Mouse (Mus musculus) lung, adult 18-20 months (tissue): ENCODE measurements around the gene Gmpr.
A peak's percentile ranks its signal among the peaks of the same experiment; 100 is the strongest.

Experiments
- DNase-seq, 2 experiments: peaks; one replicate each; pipeline ENCODE4 v3.0.0; 2022; ENCODE audit warnings: mixed read lengths in 2 of 2

The Gmpr gene

DNA sequence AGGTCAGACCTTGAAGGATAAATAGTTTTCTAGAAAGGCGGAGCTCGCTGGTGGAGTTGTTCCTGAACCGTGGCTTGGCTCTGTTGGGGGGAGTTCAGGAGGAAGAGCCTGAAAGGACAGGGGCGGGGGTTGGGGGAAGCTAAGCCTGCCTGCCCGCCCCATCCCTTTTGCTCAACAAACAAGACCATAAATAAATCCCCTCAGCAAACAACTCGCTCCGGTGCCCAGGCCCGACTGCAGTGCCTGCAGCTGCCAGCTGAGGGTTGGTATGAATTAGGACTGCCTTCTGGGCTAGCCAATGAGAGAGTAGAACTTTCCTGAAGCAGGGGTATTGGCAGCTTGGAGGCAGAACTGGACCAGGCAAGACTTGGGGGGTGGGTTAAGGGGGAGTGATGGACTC lies 1.3 kb downstream of the Gmpr start:
- DNase-seq, result peak; percentile 23 to 46

DNA sequence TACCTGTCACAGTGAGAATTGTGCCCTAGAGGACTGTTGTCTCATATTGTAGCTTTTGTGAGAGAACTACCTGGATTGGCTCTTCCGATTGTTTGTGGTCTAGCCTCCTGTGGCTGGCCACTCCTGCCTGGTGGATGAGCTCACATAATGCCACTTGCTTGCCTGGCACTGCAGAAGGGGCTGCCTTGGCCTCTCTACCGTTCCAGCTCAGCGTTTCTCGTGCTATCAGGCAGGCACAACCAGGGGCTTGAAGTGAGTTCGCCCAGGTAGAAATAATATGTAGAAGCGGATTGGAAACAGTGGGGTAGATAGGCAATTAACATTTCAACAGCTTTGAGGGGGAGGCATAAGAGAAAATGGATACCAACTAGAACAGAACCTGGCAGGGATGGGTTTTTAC lies 2.1 kb downstream of the Gmpr start:
- DNase-seq, result no peak

DNA sequence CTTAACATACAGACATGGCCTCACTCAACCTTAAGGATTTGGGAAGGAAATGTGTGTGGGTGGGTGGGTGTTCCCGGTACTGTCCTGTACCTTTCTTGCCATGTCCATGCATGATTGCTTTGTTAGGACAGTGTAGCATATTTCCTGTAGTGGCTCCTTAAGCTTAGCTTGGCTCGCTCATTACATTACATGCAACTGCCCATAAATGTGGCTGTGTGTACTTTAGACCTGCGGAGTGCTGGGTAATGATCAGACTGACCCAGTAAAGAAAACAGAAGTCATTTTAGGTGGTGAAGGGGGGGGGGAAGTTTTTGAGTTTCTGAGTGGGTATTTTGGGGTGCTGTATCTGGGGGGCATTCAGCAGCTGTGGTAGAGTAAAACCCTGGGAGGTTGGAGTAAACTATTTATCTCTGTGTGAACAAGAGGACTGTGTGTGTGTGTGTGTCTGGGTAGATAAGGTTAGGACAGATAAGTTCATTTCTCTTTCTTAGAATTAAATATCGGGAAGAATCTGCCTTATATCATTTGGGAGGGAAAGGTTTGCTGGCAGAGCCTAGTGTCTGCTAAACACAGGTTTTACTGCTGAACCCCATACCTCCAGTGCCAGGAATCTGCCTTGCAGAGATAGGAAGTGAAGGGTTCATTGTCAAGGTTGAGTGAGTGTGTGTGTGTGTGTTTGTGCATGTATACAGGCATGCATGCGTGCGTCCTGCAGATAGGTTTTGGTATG lies 4.6 kb downstream of the Gmpr start:
- DNase-seq, result no peak

DNA sequence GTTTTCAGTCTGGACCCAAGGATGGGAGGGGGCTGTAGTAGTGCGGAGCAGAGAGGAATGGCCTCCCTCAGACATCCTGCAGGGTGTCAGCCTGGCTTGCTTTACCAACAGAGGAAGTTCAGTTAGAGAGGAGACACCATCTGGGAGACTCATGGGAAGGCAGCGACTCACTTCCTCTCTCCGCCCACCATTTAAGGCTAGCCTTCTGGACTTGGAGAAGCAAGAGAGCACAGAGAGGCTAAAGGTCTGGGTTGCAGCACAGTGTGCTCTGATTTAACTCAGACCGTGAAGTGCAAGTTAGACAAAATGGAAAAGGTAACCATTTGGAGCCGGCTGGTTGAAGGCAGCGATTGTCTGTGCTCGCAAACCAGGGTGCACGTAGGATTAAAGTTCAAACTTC lies 5.3 kb downstream of the Gmpr start:
- DNase-seq, result peak in 1 of 2 experiments; percentile 28

DNA sequence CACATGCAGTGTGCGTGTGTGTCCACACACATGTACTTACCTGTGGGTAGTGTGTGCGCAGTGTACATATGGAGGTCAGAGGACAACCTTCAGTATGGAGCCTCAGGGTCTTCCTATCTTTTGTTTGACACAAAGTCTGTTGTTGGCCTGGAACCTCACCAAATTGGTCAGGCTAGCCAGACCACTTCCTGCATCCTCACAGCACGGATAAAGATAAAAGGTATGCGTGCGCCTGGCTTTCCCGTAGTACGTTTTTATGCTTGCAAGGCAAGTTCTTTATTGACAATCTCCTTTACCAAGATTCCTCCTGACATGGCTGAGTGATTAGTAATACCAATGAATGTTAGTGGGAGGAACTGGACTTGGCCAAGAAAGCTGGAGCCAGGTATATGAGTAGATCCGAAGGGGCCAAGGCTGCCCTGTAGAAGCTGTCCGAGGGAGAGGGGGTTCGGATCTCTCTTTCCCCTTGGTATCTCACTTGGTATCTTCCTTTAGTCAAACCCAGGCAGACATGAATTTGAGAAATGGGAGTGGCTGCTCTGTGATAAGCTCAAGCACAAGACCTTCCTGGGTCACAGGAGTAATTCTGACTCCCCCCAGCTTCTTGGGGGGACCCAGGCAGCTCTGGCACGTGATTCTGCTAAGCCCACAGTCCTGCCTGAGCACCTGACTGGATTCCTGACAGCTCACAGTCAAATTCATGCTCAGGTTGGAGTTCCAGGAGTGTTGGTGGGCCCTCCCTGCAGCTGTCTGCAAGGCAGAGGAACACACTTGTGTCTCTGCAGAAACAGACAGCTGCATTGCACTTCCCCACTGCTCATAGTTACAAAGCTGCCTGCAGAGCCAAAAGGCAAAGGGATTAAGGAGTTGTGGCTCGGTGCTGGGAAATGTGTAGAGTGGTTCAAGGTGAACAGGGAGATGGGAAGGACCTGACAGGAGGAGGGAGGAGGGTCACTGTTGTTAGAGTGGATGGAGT lies 6.1 kb downstream of the Gmpr start:
- DNase-seq, result no peak

DNA sequence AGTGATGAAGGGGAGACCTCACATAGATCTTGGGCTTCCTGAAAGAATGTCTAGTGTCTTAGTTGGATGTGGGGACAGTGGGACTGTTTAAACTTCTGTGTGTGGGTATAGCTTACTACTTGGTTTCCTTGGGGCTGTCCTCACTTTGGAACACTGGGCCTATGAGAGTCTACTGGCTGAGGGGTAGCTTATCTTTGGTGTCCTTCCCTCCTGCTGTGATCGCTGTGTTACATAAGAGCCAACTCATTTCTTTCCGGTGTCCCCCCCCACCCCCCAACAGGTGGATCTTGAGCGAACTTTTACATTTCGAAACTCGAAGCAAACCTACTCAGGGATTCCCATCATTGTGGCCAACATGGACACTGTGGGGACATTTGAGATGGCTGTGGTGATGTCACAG lies 6.9 kb downstream of the Gmpr start:
- no peak for DNase-seq

DNA sequence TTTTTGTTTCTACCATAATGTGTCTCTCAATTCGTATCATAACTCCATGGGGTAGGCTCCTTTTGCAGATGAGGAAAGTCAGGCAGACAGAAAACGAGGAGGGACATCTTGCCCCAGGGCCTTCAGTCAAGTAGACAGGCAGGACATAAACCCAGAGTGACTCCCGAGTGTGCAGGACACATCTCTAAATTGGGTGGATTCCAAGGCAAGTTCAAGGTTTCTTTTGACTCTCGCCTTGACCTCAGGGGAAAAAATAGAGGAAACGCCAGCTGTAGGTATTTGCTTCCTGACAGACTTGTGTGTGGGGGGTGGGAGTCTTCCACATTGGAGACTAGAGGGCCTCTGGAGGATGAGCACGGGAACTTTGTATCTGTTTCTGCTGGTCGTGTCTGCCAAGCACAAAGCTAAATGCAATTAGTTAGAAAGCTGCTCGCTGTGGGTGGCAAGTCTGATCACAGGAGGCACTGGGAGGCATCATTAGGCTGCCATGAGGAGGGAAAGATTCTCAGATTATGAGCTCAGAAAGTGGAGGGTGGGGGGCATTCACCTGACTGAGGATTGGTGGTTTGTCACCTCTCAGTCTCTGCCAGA lies 7.7 kb downstream of the Gmpr start:
- no peak for DNase-seq

DNA sequence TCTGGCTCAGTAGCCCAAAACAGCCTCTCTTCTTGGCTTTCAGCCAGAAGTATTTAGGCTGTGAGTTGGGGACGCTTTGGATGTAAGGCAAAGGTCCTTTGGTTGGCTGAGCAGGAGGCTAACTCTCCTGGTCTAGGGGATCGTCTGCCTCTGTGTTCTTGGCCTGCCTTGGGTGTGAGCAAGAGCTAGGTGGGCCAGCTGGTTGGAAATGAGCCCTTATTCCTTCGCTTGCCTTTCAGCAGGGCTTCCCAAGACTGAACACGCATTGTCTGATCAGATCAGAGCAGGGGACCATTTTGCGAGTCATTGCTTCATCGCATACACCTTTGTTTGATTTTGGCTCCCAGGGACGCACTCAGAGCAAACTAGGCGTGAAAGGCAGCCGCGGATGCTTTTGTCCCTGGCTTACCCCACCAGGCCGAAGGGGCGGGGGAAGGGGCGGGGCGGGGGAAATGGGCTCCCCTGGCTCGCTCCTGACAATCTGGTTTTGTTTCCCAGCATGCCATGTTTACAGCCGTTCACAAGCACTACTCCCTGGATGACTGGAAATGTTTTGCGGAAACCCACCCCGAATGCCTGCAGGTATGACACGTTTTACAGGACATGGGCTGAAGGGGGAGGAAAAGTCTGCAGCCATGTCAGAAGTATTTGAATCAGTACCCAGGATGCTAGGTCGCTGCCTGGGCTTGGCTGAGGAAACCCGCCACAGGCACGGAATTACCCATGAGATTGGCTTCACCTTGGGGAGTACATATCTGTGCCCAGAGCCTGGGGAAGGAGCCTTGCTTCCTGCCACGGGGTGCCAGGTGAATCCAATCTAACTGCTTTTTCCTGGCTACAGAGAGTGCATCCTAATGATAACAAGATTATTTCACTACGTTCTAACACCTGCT lies 9.5 kb downstream of the Gmpr start:
- peak; percentile 17 to 62 for DNase-seq

DNA sequence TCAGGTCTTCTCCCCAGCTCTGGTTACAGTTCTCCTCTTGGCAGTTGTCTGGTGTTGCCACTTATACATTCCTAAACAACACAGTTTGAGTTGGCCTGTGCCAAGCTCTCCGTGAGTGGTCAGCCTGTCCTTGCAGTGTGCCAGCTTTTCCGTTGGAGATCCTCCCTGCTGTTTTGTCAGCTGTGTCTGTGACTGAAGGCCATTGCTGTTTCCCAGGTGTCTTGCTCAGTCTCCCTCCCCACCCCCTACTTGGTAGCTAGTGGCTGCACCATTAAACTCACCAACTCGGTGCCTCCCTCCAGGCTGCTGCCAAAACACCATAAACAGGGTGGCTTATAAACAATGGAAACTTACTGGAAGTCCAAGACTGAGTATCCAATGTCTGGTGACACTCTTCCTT lies 17.1 kb downstream of the Gmpr start:
- peak in 1 of 2 experiments; percentile 42 for DNase-seq

DNA sequence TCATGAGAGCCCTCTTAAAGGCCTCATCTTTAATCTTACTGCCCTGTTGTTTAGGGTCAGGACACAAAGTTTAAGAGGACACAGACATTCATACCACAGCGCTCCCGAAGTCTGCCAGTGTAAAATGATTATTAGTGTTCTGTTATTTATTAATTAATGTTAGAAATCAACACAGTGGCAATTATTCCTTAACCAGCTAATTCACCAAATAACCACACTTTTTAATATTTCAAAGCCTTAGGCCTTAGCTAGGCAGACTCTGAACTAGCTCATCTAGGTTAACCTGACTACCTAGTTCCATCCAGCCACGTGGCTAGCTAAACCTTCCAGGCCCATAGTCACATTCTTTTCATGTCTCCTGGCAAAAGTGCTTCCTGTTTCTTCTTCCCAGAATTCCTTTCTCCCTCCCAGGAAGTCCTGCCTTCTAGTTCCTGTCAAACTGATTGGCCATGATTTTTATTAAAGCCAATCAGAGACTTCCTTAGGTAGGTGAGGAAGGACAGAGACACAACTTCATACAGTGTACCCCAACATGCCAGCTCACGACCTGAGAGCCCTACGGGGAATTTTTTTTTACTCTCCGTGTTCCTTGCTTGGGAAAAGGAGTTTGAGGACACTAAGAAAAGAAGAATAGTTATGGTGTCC lies 17.7 kb downstream of the Gmpr start:
- no peak for DNase-seq

DNA sequence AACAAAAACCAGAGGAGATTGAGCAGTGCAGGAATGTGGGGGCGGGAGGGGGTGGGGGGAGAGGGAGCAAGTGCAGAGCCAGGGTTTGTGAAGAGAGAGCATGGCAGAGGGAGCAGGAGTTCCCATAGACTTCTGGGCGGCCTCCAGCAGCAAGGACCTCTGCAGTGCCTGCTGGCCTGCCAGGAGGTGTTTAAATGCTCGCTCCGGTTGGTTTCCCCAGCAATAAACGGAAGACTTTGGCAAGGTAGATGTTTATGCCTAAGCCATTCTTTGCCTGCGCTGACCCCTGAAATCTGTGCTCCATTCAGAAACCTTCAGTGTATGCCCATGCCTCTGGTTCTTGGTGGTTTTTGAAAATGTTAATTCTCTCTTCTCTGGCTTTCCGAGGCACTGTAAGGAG lies 19.0 kb downstream of the Gmpr start:
- no peak for DNase-seq

DNA sequence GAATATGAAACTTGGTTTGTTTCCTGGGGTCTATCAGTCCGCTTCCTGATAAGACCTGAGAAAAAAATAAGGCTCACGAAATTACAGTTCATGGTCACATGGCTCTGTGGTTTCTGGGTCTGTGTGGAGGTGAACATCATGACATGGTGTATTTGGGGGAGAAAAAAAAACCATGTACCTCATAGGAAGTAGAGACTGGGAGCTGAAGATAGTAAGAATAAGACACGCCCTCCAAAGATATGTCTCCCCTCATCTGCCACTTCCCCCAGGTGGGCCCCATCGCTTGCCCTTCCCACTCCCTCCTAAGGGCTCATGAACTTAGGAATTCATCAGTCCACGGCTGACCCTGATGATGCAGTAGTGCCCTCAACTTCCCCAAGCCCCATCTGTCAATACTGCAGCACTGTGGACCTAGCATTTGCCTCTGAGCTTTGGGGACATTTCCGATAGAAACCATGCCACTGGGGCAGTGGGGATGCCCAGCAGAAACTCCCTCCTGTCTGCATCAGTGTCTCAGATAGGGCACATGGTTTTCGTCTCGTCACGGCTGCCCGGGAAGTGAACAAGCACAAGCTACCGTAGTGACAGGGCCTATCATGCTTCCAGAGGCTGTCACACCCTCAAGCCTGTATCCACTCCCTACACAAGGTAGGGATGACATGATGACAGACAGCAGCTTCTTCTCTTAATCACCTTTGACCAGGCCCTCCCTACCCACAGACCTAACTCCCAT lies 20.2 kb downstream of the Gmpr start:
- no peak for DNase-seq

DNA sequence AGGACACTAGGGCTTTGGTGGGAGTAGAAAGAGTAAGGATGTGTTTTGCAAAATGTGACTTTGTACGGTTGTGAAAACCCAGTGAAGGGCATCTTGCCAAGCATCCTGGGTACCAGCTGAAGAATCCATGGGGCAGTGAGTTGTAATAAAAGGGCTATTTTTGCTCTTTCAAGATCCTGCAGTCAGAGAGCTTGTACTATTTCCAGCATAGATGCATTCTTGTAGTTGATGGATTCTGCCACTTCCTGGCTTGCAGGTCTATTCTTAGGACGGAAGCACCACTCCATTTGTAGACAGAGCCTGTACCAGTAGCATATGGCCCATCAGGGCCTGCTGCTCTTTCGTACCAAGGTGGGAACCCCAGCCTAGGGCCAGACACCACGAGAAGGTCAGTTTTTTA lies 21.5 kb downstream of the Gmpr start:
- DNase-seq, result no peak

DNA sequence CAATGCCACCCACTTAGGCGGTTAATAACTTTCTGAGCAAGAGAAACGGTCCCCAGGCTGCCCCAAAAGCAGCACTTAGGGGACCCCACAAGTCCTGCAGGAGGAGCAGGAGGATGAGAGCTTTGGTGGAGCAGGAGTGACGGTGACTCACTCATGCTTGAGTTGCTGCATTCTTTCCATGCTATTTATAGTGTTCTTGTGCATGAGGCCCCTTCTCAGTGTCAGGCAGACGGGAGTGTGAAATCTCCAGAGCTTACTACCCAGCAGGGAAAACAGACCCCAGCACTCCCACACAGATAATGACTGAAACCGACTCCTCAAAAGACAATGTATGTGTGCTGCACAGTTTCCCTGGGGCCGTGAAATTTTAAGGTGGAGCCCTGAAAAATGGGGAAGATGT lies 23.5 kb downstream of the Gmpr start:
- peak; percentile 31 to 39 for DNase-seq

DNA sequence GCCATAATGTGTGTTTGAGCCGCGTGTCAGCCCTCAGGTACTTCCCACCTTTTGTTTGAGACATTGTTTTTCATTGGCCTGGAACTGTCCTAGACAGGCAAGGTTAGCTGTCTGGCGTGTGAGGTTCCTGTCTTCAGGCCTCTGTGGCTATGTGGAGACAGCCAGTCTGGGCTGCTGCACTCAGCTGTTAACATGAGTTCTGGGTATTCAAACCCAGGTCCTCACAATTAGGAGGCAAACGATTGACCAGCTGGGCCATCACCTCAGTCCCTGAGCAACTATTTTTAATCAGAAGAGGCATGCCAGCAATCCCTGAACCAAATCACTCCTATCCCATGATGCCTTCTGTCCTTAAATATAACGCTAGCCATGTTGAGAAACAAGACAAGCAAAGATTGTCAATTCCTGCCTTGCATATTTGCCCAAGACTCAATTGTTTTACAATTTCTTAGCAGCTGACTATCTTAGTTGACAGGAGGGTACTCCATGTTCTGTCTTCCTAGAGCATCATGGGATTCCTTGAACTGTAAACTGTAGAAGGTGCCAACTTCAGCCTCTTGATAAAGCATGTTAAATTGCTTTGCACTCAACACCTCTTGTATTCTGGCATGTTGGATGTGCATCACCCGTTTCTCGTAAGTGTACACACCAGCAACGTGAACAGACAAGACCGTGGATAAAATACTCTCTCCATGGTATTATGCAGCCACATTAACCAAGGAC lies 28.6 kb downstream of the Gmpr start:
- DNase-seq, result no peak

DNA sequence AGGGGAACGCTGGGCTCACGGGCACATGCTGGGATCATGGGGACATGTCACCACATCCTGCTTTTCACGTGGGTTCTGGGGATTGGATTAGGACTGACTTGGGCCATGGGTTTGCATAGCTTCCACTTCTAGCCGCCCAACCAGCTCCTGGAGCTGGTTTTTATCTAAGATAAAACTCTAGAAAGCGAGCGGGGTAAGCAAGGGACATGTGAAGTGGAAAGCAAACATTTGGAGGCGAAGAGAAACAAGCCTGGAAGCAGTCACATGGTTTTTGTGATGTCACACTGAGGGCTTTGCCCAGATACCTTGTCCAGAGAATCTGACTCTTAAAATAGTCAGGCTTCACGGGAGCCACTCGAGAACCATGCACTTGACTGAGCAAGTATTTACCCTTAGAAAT lies 29.9 kb downstream of the Gmpr start:
- peak; percentile 84 to 89 for DNase-seq

DNA sequence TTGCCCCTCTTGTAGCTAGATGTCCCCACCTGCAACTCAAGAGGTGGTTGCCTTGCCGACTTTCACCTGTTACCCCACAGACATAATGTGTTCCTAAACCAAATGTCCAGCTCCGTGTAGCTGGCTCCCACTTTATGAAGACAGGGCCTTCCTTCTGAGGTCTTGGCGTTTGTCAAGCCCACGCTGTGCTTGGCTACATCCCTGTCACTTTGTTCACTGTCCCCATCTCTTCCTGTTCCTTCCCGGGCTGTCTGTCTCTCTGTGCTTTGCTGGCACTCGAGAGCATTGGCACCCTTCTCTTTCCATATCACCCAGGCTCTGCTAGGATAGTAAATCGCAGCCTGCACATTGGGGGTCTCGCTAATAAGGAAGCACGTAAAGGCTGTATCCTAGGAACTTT lies 30.8 kb downstream of the Gmpr start:
- no peak for DNase-seq

DNA sequence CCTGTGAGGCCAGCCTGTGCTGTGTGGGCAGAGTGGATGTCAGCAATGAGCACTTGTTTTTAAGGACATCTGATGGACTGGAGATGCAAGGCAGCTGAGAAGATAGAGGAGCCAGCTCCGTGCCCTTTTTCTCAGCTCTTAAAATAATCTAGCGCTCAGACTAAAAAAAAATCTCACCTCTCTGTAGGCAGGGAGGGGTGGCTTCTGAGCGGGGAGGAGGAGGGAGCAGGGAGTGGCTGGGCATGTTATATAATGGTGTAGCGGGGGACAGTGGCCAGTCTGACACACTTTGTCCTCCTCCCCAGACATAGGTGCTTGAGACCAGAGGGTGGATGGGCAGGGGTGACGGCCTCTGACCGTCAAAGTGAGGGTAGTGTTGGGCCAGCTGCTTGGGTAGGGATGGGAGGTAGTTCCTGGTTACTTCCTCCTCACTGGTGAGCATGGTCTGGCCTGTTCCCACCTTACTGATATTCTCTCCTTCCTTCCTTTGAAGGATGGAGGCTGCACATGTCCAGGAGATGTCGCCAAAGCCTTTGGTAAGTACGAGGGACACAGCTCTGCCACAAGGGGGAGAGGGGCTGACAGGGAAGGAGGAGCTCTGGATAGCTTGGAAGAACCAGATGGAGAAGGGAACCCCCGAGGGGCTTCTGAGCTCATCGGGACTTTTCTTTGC lies 31.4 kb downstream of the Gmpr start:
- peak; percentile 37 to 64 for DNase-seq

DNA sequence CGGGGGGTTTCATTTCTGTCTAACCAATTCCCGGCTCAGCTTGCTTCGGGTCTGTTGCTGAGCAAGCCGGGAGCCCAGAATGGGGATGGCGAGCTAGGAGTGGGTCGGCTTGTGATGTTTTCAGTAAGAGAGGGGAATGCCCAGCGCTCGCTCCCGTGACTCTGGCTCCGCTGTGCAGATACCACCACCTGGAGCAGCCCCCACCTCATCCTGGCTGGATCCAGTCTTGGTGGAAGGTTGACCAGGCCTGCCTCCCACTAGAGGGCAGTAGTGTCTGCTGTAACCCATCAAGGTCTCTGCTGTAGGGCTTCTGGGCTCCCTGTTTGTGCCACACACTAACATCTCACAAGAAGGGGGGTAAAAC lies 31.9 kb downstream of the Gmpr start:
- peak; percentile 59 to 69 for DNase-seq

DNA sequence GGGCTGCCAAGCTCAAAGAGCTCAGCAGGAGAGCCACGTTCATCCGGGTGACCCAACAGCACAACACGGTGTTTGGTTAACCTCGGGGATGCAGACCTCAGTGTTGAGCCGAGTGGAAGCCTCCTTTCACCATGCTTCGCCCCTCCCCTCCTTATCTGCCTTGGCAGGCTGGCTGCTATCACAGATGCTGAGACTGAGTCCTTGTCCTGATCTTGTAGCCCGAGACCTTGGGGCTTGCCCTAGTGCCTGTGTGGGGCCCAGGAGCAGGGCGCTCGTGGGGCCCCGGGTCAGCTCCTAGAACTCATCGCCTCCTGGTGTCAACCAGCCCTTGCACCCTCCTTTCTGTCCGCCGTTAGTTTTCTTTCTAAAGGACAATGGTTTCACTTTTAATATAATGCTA lies 38.7 kb downstream of the Gmpr start:
- no peak for DNase-seq
